8 mouse cellular contexts compared by ENCODE assay signal in the genomic region with DNA sequence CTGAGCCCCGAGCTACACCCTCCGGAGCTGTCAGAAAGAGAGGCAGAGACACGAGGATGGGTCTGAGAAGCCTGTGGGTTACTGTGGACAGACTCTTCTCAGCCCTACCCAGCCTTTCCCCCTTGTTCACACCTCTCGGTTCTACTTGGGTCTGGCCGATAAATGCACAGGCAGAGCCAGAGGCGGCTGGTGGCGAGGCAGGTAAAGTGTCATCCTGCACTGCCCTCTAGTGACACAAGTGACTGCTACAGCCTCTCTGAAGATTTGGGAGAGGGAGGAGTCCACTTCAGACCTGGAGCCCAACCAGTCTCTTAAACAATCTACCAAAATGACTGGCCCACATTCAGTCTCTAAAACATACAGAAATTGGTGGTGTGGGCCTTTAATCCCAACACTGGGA. TPM values are rescaled to one million over a fixed set of nuclear protein-coding genes. Genes with fewer than 3 reads are reported as not detected.
DNase-seq lines count a peak whose midpoint lies in the region; ATAC-seq and TF ChIP-seq lines count a peak whose summit lies in the region.

No protein-coding gene starts in this region.

- TF ChIP-seq CTCF in bone marrow, adult 2 months (IDR thresholded peaks at IDR 0.05; ENCODE audit: control insufficient read depth, insufficient read depth, low read length), result peak; percentile 73
- peak; percentile 69 for TF ChIP-seq CTCF in embryonic fibroblast, embryonic 13.5 days (IDR thresholded peaks at IDR 0.05; ENCODE audit: borderline replicate concordance, insufficient read depth, low read length)
- peak; percentile 87 for TF ChIP-seq CTCF in kidney, postnatal 0 days (IDR thresholded peaks at IDR 0.05; ENCODE audit: low read depth)

- no peak overlapping the region for H3K4me3 ChIP-seq in bone marrow, adult 2 months (replicated peaks; ENCODE audit: control insufficient read depth, low read depth, low read length)
- no peak overlapping the region for H3K4me3 ChIP-seq in embryonic fibroblast, embryonic 13.5 days (ENCODE audit: insufficient read depth, low read length)
- H3K4me3 ChIP-seq in heart, embryonic 14.5 days (ENCODE audit: control insufficient read depth in 1 of 2, insufficient read depth in 1 of 2, low read depth in 1 of 2, low read length in 2 of 2), result no peak overlapping the region
- H3K4me3 ChIP-seq in kidney, postnatal 0 days (replicated peaks; ENCODE audit: low read depth, low read length), result no peak overlapping the region
- no peak overlapping the region for H3K4me3 ChIP-seq in liver, embryonic 12.5 days
- no peak overlapping the region for H3K4me3 ChIP-seq in neural tube, embryonic 11.5 days (ENCODE audit: low read depth, low read length)

- no peaks in the 10 kb centered on the region for H3K4me1 ChIP-seq in bone marrow, adult 2 months (ENCODE audit: control insufficient read depth, insufficient read depth, low read length)
- no peaks in the 10 kb centered on the region for H3K4me1 ChIP-seq in embryonic fibroblast, embryonic 13.5 days (ENCODE audit: control insufficient read depth, insufficient read depth, low read length)
- peaks cover 14 to 19% of the 10 kb centered on the region in 2 experiments for H3K4me1 ChIP-seq in heart, embryonic 14.5 days (ENCODE audit: control insufficient read depth in 2 of 2, insufficient read depth in 2 of 2, low read length in 2 of 2)
- H3K4me1 ChIP-seq in kidney, postnatal 0 days (replicated peaks; ENCODE audit: insufficient read depth, low read length), result no peaks in the 10 kb centered on the region; the same call in 1 of the 2 replicates
- peaks cover 29% of the 10 kb centered on the region for H3K4me1 ChIP-seq in liver, embryonic 12.5 days
- H3K4me1 ChIP-seq in neural tube, embryonic 11.5 days (ENCODE audit: control insufficient read depth, insufficient read depth, low read length), result peaks cover 37% of the 10 kb centered on the region

- no peak overlapping the region for H3K4me2 ChIP-seq in heart, embryonic 14.5 days (ENCODE audit: low read length)
- H3K4me2 ChIP-seq in kidney, postnatal 0 days (ENCODE audit: low read length), result no peak overlapping the region
- H3K4me2 ChIP-seq in liver, embryonic 12.5 days, result no peak overlapping the region
- no peak overlapping the region for H3K4me2 ChIP-seq in neural tube, embryonic 11.5 days (ENCODE audit: low read depth)

- TF ChIP-seq POLR2A in bone marrow, adult 2 months (IDR thresholded peaks at IDR 0.05; ENCODE audit: borderline replicate concordance, control insufficient read depth, low read depth, low read length), result no peak
- TF ChIP-seq POLR2A in embryonic fibroblast, embryonic 13.5 days (IDR thresholded peaks at IDR 0.05; ENCODE audit: low read depth, low read length), result no peak

- 37% methylated on average over 7 of the region's 7 CpGs for WGBS in bone marrow, adult 2 months
- 25% methylated on average over 7 of the region's 7 CpGs for WGBS in heart, embryonic 14.5 days
- 27% methylated on average over 7 of the region's 7 CpGs for WGBS in kidney, postnatal 0 days
- WGBS in liver, embryonic 12.5 days (ENCODE audit: insufficient replicate concordance), result 30% methylated on average over 7 of the region's 7 CpGs
- WGBS in neural tube, embryonic 11.5 days, result 26% methylated on average over 7 of the region's 7 CpGs

- 0 out of 2 replicates have a peak, but pooled peaks have one; percentile 37 for ATAC-seq in heart, embryonic 14.5 days (ENCODE audit: insufficient number of reproducible peaks, insufficient read depth, low FRiP score, low read depth)
- peak; percentile 50; the same call in 1 of the 2 replicates for ATAC-seq in kidney, postnatal 0 days (replicated peaks; ENCODE audit: low FRiP score, low read depth)
- peak; percentile 54 for ATAC-seq in liver, embryonic 12.5 days
- peak; percentile 24; the same call in 1 of the 2 replicates for ATAC-seq in neural tube, embryonic 11.5 days (ENCODE audit: insufficient read depth, low FRiP score, low TSS enrichment)

- DNase-seq in CD4-positive, CD25-positive, alpha-beta regulatory T cell, adult 2 months (ENCODE audit: low read depth, low spot score), result peak; percentile 87
- peak; percentile 95 for DNase-seq in kidney, postnatal 0 days (ENCODE audit: low spot score)
- DNase-seq in neural tube, embryonic 11.5 days (ENCODE audit: low spot score), result peak; percentile 87
- peak; percentile 44 for DNase-seq in telencephalon, adult 2 months (ENCODE audit: low read depth, low spot score)

- no peaks in the 10 kb centered on the region for H3K9me3 ChIP-seq in heart, embryonic 14.5 days (ENCODE audit: control insufficient read depth, low read length)
- no peaks in the 10 kb centered on the region for H3K9me3 ChIP-seq in kidney, postnatal 0 days (replicated peaks; ENCODE audit: low read length)
- H3K9me3 ChIP-seq in liver, embryonic 12.5 days (replicated peaks), result no peaks in the 10 kb centered on the region
- H3K9me3 ChIP-seq in neural tube, embryonic 11.5 days (ENCODE audit: control insufficient read depth, low read length), result no peaks in the 10 kb centered on the region

- H3K27me3 ChIP-seq in heart, embryonic 14.5 days (ENCODE audit: control insufficient read depth, insufficient read depth, low read length), result no peaks in the 10 kb centered on the region
- no peaks in the 10 kb centered on the region for H3K27me3 ChIP-seq in kidney, postnatal 0 days (ENCODE audit: insufficient read depth, low read length)
- 0 out of 2 replicates have a peak, but pooled peaks cover 6% of the 10 kb centered on the region for H3K27me3 ChIP-seq in liver, embryonic 12.5 days (replicated peaks)
- H3K27me3 ChIP-seq in neural tube, embryonic 11.5 days (ENCODE audit: control insufficient read depth, insufficient read depth, low read length), result no peaks in the 10 kb centered on the region

- no peak overlapping the region for H3K9ac ChIP-seq in heart, embryonic 14.5 days (ENCODE audit: low read length)
- H3K9ac ChIP-seq in kidney, postnatal 0 days (ENCODE audit: low read depth, low read length), result no peak overlapping the region
- H3K9ac ChIP-seq in liver, embryonic 12.5 days, result no peak overlapping the region
- H3K9ac ChIP-seq in neural tube, embryonic 11.5 days (ENCODE audit: low read length), result no peak overlapping the region

- H3K27ac ChIP-seq in bone marrow, adult 2 months (ENCODE audit: control insufficient read depth, insufficient read depth, low read depth, low read length, poor library complexity), result no peak overlapping the region
- H3K27ac ChIP-seq in embryonic fibroblast, embryonic 13.5 days (ENCODE audit: insufficient read depth, low read length), result no peak overlapping the region
- no peak overlapping the region for H3K27ac ChIP-seq in heart, embryonic 14.5 days (replicated peaks in 1 of 2; ENCODE audit: control insufficient read depth in 1 of 2, insufficient read depth in 1 of 2, low read depth in 2 of 2, low read length in 2 of 2)
- H3K27ac ChIP-seq in kidney, postnatal 0 days, result no peak overlapping the region
- H3K27ac ChIP-seq in liver, embryonic 12.5 days, result no peak overlapping the region
- no peak overlapping the region for H3K27ac ChIP-seq in neural tube, embryonic 11.5 days (ENCODE audit: low read depth, low read length)

- peaks cover 44% of the 10 kb centered on the region for H3K36me3 ChIP-seq in heart, embryonic 14.5 days (ENCODE audit: control insufficient read depth, insufficient read depth, low read length)
- peaks cover 29% of the 10 kb centered on the region for H3K36me3 ChIP-seq in kidney, postnatal 0 days (ENCODE audit: insufficient read depth, low read length)
- H3K36me3 ChIP-seq in liver, embryonic 12.5 days, result peaks cover 58% of the 10 kb centered on the region
- H3K36me3 ChIP-seq in neural tube, embryonic 11.5 days (ENCODE audit: control insufficient read depth, insufficient read depth, low read length), result peaks cover 2% of the 10 kb centered on the region; the same call in 1 of the 2 replicates

RNA-seq across cellular contexts. Expression of gene Cdk5rap3, which starts 6.3 kb away (rescaled TPM):
- polyA plus RNA-seq in bone marrow, adult 2 months (2011; ENCODE audit: insufficient read depth, insufficient read length, low replicate concordance, missing spikeins), result 16.4 and 39.4 TPM in 2 replicates
- 47.6 and 55.7 TPM in 2 replicates for polyA plus RNA-seq in embryonic fibroblast, embryonic 13.5 days (2011; ENCODE audit: insufficient read length, low read depth, missing spikeins)
- 44.7 and 50.9 TPM in 2 replicates for polyA plus RNA-seq in heart, embryonic 14.5 days (2014; fragmentation: Nextera tagmentation; extraction: Ambion mirVana)
- 77.8 and 81.6 TPM in 2 replicates for polyA plus RNA-seq in kidney, postnatal 0 days (2015; fragmentation: Nextera tagmentation; extraction: Ambion mirVana)
- polyA plus RNA-seq in liver, embryonic 12.5 days (2016; fragmentation: Nextera tagmentation; extraction: Ambion mirVana), result 49.0 and 51.6 TPM in 2 replicates
- polyA plus RNA-seq in neural tube, embryonic 11.5 days (2014; fragmentation: Nextera tagmentation; extraction: Ambion mirVana), result 92.7 and 93.1 TPM in 2 replicates

RNA-seq across cellular contexts. Expression of gene Prr15l, which starts 17.9 kb away (rescaled TPM):
- not detected in 2 replicates for polyA plus RNA-seq in bone marrow, adult 2 months (2011; ENCODE audit: insufficient read depth, insufficient read length, low replicate concordance, missing spikeins)
- not detected in 2 replicates for polyA plus RNA-seq in embryonic fibroblast, embryonic 13.5 days (2011; ENCODE audit: insufficient read length, low read depth, missing spikeins)
- 0.53 and 0.54 TPM in 2 replicates for polyA plus RNA-seq in heart, embryonic 14.5 days (2014; fragmentation: Nextera tagmentation; extraction: Ambion mirVana)
- polyA plus RNA-seq in kidney, postnatal 0 days (2015; fragmentation: Nextera tagmentation; extraction: Ambion mirVana), result 76.5 and 88.2 TPM in 2 replicates
- polyA plus RNA-seq in liver, embryonic 12.5 days (2016; fragmentation: Nextera tagmentation; extraction: Ambion mirVana), result 2.4 and 3.2 TPM in 2 replicates
- 0.57 and 0.78 TPM in 2 replicates for polyA plus RNA-seq in neural tube, embryonic 11.5 days (2014; fragmentation: Nextera tagmentation; extraction: Ambion mirVana)

RNA-seq across cellular contexts. Expression of gene Pnpo, which starts 33.8 kb away (rescaled TPM):
- polyA plus RNA-seq in bone marrow, adult 2 months (2011; ENCODE audit: insufficient read depth, insufficient read length, low replicate concordance, missing spikeins), result 65.6 and 132 TPM in 2 replicates
- 6.8 and 8.3 TPM in 2 replicates for polyA plus RNA-seq in embryonic fibroblast, embryonic 13.5 days (2011; ENCODE audit: insufficient read length, low read depth, missing spikeins)
- 32.3 and 47.6 TPM in 2 replicates for polyA plus RNA-seq in heart, embryonic 14.5 days (2014; fragmentation: Nextera tagmentation; extraction: Ambion mirVana)
- 31.7 and 33.2 TPM in 2 replicates for polyA plus RNA-seq in kidney, postnatal 0 days (2015; fragmentation: Nextera tagmentation; extraction: Ambion mirVana)
- 528 and 553 TPM in 2 replicates for polyA plus RNA-seq in liver, embryonic 12.5 days (2016; fragmentation: Nextera tagmentation; extraction: Ambion mirVana)
- polyA plus RNA-seq in neural tube, embryonic 11.5 days (2014; fragmentation: Nextera tagmentation; extraction: Ambion mirVana), result 24.0 and 26.2 TPM in 2 replicates

Comparison
In these comparisons a context has a peak if more than half of its experiments do, and no peak if none do; other contexts are left out.
1. DNase-seq: peak in every context shown above with its lines; median percentile 95 in kidney, postnatal 0 days; 87 in CD4-positive, CD25-positive, alpha-beta regulatory T cell, adult 2 months; 87 in neural tube, embryonic 11.5 days; 44 in telencephalon, adult 2 months.
2. RNA of gene Prr15l, which starts 17.9 kb away (polyA plus RNA-seq): 76.5 to 88.2 TPM in kidney, postnatal 0 days; 2.4 to 3.2 TPM in liver, embryonic 12.5 days, 0.57 to 0.78 TPM in neural tube, embryonic 11.5 days, 0.53 to 0.54 TPM in heart, embryonic 14.5 days, not detected in bone marrow, adult 2 months and not detected in embryonic fibroblast, embryonic 13.5 days; every median in the first group is over 10 times any median in the second.
3. Peak in every context shown above with its lines, with median percentiles within 50 percentile points of each other: CTCF ChIP-seq and ATAC-seq.